Mouse (Mus musculus) cerebellum, adult 2 months (tissue): ENCODE data around the gene Gm17087.

Source experiments
- CTCF ChIP-seq: fragments of 200-500 bp; IDR thresholded peaks from 2 replicates; pipeline ENCODE4 v1.5.1; 2011; ENCODE audit warnings: low read depth, mild to moderate bottlenecking, control low read depth, low read length, moderate library complexity, borderline replicate concordance; ENCODE audit not compliant: insufficient read depth
- POLR2A ChIP-seq: fragments of 200-500 bp; IDR thresholded peaks from 2 replicates; pipeline ENCODE4 v1.6.1; 2011; ENCODE audit warnings: low read length, control low read depth, borderline replicate concordance; ENCODE audit not compliant: insufficient read depth

DNA sequence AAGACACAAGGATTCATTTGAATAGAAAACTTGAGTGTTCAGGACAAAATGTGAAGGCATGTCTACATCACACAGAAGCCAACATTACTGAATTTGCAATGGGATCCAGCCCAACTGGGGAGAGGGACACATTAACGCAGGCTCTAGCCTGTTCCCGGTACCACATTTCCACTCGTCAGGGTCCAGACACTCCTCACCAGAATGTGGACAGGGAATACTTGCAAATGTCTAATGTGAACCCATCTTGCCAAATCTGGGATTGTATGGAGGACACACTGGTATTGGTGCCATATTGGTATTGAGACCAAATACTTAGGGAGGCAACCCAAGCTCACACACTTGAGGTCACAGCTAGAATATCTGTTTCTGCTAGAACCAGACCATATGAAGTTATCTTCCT lies 36.2 kb upstream of the Gm17087 start:
- TF ChIP-seq CTCF (no peak), POLR2A (no peak)
